Mouse (Mus musculus) bone marrow macrophage, adult 2 months (primary cell): ENCODE measurements at regions not wholly inside any gene's neighbourhood (a gene's known extent, or its start where the extent isn't known, plus 50 kb on each side); places are given as distances from the start of the nearest gene placed in this dataset.

ENCODE experiments used
- CTCF ChIP-seq: IDR thresholded peaks from 2 replicates; pipeline ENCODE4 v1.5.1; 2012; ENCODE audit warnings: low read depth, mild to moderate bottlenecking, low read length, moderate library complexity
- POLR2A ChIP-seq: IDR thresholded peaks from 2 replicates; pipeline ENCODE4 v1.6.1; 2012; ENCODE audit warnings: mild to moderate bottlenecking, low read depth, low read length, borderline replicate concordance

GRCm38 (mm10) chr1:137847311-137847923 is 328.1 kb downstream of the Ptprc start:
- TF ChIP-seq POLR2A (no peak), CTCF (no peak)
